Mouse (Mus musculus): ENCODE measurements around the gene Ift80.
A peak's percentile ranks its signal among the peaks of the same experiment; 100 is the strongest.
"Not testable (repeated sequence)": the region's sequence is repeated elsewhere in the genome, so short reads cannot be mapped to it uniquely, and the experiment has no call there.

Gene Ift80

DNA sequence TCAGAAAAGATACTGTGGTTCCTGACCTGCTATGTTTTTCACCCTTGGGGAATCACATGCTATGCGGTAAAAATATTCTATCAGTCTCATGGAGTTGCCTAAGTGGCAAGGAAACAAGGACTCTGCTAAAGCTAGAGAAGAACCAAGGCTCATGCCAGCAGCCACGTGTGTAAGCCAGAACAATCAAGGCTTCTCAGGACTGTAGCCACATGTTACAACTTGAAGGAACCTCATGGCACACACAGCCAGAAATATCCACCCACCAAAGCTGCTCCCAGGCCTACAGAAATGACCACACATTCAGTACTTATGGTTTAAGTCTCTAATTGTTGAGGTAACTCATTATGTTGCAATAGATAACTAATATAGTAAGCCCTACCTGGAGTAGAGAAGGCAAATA is 17.8 kb downstream of the Ift80 start:
- DNase-seq (ENCODE audit: low read depth, low spot score), result no peak

GRCm38 (mm10) chr3:68980898-68981297 is 23.5 kb downstream of the Ift80 start:
- DNase-seq (ENCODE audit: low read depth, low spot score), result no peak

DNA sequence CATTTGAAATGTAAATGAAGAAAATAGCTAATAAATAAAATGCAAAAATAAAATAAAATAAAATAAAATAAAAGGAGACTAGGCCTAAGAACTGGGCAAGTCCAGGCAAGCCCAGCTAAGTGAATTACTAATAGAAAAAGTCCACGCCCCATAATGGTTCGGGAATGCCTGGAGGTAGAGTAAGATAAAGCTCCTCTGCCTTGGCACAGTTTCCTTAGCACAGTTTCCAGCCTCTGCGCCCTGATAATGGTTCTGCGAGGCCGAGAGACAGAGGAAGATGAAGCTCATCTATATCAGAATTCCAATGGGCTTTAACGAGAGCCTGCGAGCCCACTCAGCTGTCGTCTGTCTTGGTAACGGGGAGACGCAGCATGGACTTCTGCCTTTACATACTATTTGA is 25.2 kb downstream of the Ift80 start:
- DNase-seq (ENCODE audit: low read depth, low spot score), result no peak

DNA sequence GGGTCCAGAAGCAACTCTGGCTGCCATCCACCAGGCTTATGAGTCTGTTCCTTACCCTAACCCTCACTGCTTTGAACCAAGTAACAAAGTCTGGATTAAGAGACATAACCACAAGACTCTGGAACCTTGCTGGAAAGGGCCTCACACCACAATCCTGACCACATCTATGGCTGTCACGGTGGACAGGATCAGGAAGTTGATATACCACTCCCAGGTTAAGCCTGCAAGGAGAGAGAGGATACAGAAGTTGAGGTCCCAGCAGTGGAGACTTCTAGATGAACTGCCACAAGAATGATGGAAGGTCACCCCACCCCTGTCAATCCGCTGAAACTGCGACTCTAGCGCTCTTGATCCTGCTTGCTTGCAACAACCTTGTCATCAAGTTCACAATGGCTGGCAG is 26.7 kb downstream of the Ift80 start:
- DNase-seq (ENCODE audit: low read depth, low spot score), result no peak

- DNase-seq (ENCODE audit: low read depth, low spot score), result peak; percentile 6
Measured at GRCm38 (mm10) chr3:68975533-68976490, 28.6 kb downstream of the Ift80 start.

DNA sequence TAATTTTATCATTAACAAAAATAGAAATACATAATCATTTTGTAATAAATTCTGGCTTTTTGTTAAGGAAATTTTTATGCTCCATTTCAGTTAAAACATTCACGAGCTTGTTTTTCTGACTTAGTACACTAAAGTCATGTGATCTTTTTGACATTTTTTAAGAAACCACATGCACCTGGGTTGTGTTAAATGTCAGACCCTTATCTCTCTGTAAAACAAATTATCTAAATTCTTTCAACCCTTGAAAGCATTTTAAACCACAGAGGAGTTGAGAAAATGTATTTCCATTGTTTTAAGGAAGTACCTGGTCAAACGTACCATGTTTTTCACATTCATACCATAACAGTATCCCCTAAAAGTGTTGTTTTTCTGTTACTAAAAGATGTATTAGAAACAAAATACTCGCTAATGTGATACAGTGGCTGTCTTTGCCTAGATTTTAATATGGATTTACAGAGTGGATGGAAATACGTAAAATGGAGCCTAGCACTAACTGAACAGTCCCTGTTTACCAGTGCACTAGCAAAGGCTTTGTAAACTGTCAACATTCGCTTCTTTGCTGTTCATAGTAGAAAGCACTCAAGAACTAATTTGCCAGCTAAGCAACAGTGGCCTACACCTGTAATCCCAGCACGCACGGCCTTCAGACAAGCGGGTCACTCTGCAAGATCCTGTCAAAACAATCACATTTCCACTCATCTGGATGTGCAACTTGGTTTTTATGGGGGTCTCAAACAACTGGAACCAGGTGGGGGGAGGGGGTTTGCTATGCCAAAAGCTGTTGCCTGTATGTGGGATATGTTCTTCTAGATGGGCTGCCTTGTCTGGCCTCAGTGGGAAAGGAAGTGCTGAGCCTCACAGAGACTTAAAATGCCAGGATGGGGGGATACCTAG is 29.5 kb downstream of the Ift80 start:
- DNase-seq (ENCODE audit: low read depth, low spot score), result no peak

- DNase-seq (ENCODE audit: low read depth, low spot score), result no peak
Measured at GRCm38 (mm10) chr3:68973574-68973973, 30.8 kb downstream of the Ift80 start.

GRCm38 (mm10) chr3:68969091-68969590 is 35.2 kb downstream of the Ift80 start:
- no peak for DNase-seq (ENCODE audit: low read depth, low spot score)

GRCm38 (mm10) chr3:68967404-68967803 is 37.0 kb downstream of the Ift80 start:
- no peak for DNase-seq (ENCODE audit: low read depth, low spot score)

DNA sequence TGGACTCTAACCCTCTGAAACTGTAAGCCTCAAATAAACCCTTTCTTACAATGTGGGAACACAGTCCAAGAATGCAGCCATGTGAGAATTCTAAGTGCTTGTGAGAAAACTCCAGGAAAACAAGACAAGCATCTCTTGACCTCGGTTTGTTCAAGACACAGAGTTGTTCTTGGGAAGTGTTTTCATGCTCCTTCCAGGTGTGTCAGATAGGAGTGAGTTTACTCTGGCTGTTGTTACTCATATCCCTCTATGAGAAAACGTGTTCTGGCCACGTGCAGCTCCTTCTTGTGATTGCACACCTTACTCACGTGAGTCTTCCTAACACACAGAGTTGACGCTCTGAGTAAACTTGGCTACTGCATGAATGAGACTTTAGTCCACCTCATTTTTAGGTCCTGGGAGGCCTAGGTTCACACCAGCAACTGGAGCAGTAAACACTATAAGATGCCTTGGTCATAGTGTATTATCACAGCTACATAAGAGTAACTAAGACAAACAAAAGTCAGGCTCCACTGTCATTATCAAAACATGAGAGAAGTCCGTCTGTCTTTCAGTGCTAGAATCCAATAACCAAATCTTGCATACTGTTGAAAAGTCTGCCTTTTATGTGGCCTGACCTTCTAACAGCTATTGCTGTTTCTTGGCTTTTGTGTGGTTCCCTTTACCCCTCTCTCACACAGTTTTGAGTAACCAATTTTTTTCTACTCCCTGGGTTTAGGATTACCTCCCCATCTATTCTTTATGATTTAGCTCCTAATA is 37.7 kb downstream of the Ift80 start:
- no peak for DNase-seq (ENCODE audit: low read depth, low spot score)

- peak; percentile 11 for DNase-seq (ENCODE audit: low read depth, low spot score)
Measured at GRCm38 (mm10) chr3:68964682-68965081, 39.7 kb downstream of the Ift80 start.

GRCm38 (mm10) chr3:68957413-68957812 is 47.0 kb downstream of the Ift80 start:
- DNase-seq (ENCODE audit: low read depth, low spot score), result no peak

DNA sequence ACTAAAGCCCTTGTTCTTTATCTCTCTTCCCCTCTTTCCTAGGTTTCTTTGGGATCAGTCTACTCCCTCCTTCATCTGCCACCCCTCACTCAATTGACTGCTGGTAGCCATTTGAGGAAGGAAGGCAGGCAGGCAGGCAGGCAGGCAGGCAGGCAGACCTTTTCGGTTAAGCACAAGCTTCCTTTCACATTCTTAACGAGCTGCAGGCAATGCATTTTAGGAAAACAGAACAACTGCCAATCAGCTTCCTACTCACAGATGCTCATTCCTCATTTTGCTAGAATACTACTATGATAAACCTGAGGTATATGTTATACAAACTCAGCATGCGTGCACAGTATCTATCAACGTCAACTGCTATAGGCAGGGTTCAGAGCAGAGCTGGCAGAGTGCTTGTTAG is 47.9 kb downstream of the Ift80 start:
- no peak for DNase-seq (ENCODE audit: low read depth, low spot score)

- DNase-seq (ENCODE audit: low read depth, low spot score), result peak; percentile 42
Measured at GRCm38 (mm10) chr3:68954487-68954886, 49.9 kb downstream of the Ift80 start.

DNA sequence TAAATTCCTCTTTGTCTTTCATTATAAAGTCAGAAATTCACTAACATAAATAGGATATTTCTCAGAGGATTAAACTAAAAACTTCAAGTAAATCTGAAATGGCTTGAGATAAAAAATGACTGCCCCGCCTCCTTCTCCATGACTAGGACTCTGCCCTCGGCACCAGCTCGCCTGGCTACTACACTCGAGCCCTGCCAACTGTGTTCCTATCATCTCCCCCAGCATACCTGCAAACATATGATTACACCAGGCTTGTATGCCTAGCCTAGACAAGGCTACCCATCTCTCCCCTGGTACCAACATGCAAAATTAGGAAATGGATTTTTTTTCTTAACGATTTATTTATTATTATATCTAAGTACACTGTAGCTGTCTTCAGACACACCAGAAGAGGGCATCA is 51.7 kb downstream of the Ift80 start:
- DNase-seq (ENCODE audit: low read depth, low spot score), result no peak

GRCm38 (mm10) chr3:68951971-68952370 is 52.4 kb downstream of the Ift80 start:
- not testable (repeated sequence) for DNase-seq (ENCODE audit: low read depth, low spot score)

DNA sequence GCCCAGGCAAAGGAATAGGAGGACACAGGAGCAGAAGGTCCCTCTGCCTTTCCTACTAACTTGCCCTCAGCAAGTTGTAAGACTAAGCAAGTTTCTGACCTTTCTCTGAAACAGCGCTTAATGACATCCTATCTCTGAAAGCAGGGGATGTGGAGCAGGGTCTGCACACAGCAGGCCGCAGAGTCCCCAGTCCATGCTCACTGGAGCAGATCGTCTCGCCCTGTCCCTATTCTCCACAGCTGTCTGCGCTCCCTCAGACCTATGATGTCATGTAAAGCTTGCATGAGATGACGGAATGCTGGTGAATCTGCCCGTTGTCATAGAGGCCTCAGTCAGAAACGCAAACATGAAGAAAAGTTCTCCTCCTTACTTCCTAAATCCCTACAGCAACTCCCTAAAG is 55.0 kb downstream of the Ift80 start:
- no peak for DNase-seq (ENCODE audit: low read depth, low spot score)

- DNase-seq (ENCODE audit: low read depth, low spot score), result no peak
Measured at GRCm38 (mm10) chr3:68948918-68949317, 55.5 kb downstream of the Ift80 start.

DNA sequence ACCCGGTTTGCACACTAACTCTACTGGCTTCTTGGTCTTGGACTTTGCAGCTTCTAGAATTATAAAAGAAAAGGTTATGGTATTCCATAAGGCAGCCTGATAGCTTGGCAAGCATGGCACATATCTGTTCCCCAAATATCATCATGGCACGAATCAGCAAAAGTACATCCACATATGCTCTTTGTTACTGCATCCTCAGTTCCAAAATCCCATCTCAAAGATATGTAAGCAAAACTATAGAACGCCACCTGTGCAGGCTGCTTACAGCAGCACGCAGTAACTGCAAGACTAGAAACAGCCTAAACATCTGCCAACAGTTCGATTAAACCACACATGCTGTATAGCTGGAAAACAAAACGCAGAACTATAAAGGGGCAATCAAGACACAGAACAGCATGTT is 62.5 kb downstream of the Ift80 start:
- no peak for DNase-seq (ENCODE audit: low read depth, low spot score)

- no peak for DNase-seq (ENCODE audit: low read depth, low spot score)
Measured at GRCm38 (mm10) chr3:68940311-68940710, 64.1 kb downstream of the Ift80 start.

- no peak for DNase-seq (ENCODE audit: low read depth, low spot score)
Measured at GRCm38 (mm10) chr3:68939312-68939711, 65.1 kb downstream of the Ift80 start.

Data from mesoderm, embryonic 11.5 days (tissue).